ENCODE assay signal across 23 mouse cellular contexts in genomic region chr13:54084826-54085225, GRCm38 (mm10). TPM values are rescaled to one million over a fixed set of nuclear protein-coding genes. Genes with fewer than 3 reads are reported as not detected.
"Had no signal": no experiment of that assay in that cellular context is flagged by ENCODE, and none has a peak within 500 bp of the region (broad histone marks: within the 10 kb centered on the region; RNA-seq: fewer than 3 reads in every experiment).

No protein-coding gene starts in this region.

- H3K27ac ChIP-seq: heart, embryonic 10.5 days; heart, embryonic 13.5 days; heart, embryonic 15.5 days; hindbrain, embryonic 13.5 days; hindbrain, embryonic 15.5 days; hindbrain, postnatal 0 days; layer of hippocampus, adult 2 months; left cerebral cortex, adult 2 months; limb, embryonic 10.5 days; limb, embryonic 12.5 days had no signal

- H3K27me3 ChIP-seq: heart, embryonic 13.5 days; heart, embryonic 15.5 days; hindbrain, embryonic 13.5 days; hindbrain, embryonic 15.5 days; limb, embryonic 12.5 days had no signal

- DNase-seq: gastrocnemius, postnatal 14 days; gastrocnemius, postnatal 36 days; heart, adult 18-20 months; heart, postnatal 14 days; heart, postnatal 36 days; kidney, adult 18-20 months; kidney, adult 8-10 months; kidney, postnatal 10 days; kidney, postnatal 25 days; kidney, postnatal 4 days had no signal

- H3K4me2 ChIP-seq: heart, embryonic 13.5 days; heart, embryonic 15.5 days; hindbrain, embryonic 13.5 days; hindbrain, embryonic 15.5 days; limb, embryonic 12.5 days; liver, embryonic 11.5 days had no signal

- H3K9ac ChIP-seq: heart, embryonic 13.5 days; heart, embryonic 15.5 days; hindbrain, embryonic 13.5 days; hindbrain, embryonic 15.5 days; limb, embryonic 12.5 days had no signal

- H3K9me3 ChIP-seq: heart, embryonic 10.5 days; heart, embryonic 13.5 days; heart, embryonic 15.5 days; hindbrain, embryonic 13.5 days; hindbrain, embryonic 15.5 days; limb, embryonic 10.5 days; limb, embryonic 12.5 days had no signal

- ATAC-seq: hindbrain, postnatal 0 days; intestine, postnatal 0 days had no signal

- H3K4me3 ChIP-seq: heart, embryonic 10.5 days; heart, embryonic 13.5 days; heart, embryonic 15.5 days; hindbrain, embryonic 13.5 days; hindbrain, embryonic 15.5 days; layer of hippocampus, adult 2 months; left cerebral cortex, adult 2 months; limb, embryonic 10.5 days; limb, embryonic 12.5 days had no signal

RNA-seq across cellular contexts. Expression of gene Drd1, which starts 29.3 kb away (rescaled TPM):
- total RNA-seq: gastrocnemius, postnatal 36 days; hematopoietic stem cell, adult 5-6 weeks had no signal
- polyA plus RNA-seq: limb, embryonic 10.5 days; limb, embryonic 12.5 days; liver, embryonic 11.5 days had no signal
